Comparison of ENCODE assay signal across 18 mouse cellular contexts in the genomic region with DNA sequence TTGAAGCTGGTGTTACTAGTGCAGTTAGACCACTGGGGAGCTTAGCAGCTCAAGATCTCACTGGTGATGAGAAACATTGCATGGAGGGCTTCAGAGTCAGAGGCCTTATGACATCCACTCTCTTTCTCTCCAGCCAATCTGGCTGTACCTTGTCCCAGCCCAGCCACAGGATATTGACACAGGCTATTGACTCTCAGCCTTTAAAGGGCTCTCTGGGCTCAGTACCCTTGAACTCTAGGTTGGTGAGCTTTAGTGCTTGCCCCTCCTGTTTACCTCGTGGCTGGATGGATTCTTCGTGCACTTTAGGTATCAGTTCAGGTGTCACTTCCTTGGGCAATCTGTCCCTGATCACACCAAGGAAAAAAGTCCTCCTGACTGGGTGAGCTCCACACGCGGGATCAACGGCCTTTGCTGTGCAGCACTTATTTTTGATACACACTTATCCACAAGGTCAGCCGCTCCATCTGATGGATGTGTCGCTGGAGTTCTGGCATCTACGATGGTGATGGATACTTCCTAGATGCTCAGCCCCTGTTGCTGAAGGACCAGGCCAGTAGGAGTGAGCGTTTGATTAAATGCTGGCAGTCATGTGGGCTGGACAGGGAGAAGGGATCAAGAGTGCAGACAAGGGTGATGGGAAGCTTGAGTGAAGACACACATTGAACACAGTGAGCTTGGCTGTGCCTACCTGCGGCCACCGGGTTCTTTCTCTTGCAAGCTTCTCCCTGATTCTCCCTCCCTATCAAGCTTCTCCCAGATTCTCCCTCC.
A peak's percentile ranks its signal among the peaks of the same experiment; 100 is the strongest.
DNase-seq lines count a peak whose midpoint lies in the region; ATAC-seq and TF ChIP-seq lines count a peak whose summit lies in the region.
"Had no signal": no experiment of that assay in that cellular context is flagged by ENCODE, and none has a peak within 500 bp of the region (broad histone marks: within the 10 kb centered on the region; RNA-seq: fewer than 3 reads in every experiment).

No protein-coding gene starts in this region.

- H3K36me3 ChIP-seq in lung, postnatal 0 days (ENCODE audit: insufficient read depth, low read length) = no peaks in the 10 kb centered on the region
- no peaks in the 10 kb centered on the region for H3K36me3 ChIP-seq in liver, embryonic 11.5 days (ENCODE audit: control insufficient read depth, insufficient read depth, low read length)
- H3K36me3 ChIP-seq in liver, embryonic 14.5 days (replicated peaks; ENCODE audit: control insufficient read depth, insufficient read depth, low read depth) = no peaks in the 10 kb centered on the region
- no peaks in the 10 kb centered on the region for H3K36me3 ChIP-seq in forebrain, embryonic 10.5 days (replicated peaks)
- H3K36me3 ChIP-seq: heart, embryonic 12.5 days; hindbrain, embryonic 15.5 days had no signal

- peak; percentile 84 for DNase-seq in heart, adult 11 months
- no peak for DNase-seq in heart, postnatal 25 days (ENCODE audit: low spot score)
- no peak for DNase-seq in lung, postnatal 0 days (ENCODE audit: low spot score)
- DNase-seq in lung, postnatal 10 days = no peak
- no peak for DNase-seq in liver, embryonic 11.5 days (ENCODE audit: low spot score)
- peak in 2 of 3 experiments; percentile 9 to 20 for DNase-seq in liver, embryonic 14.5 days (ENCODE audit: low read depth in 3 of 3, low spot score in 3 of 3)
- no peak for DNase-seq in layer of hippocampus, adult 18-20 months (ENCODE audit: low spot score in 2 of 2)
- no peak for DNase-seq in forebrain, embryonic 10.5 days (ENCODE audit: extremely low spot score, low spot score)
- DNase-seq: adrenal gland, postnatal 25 days; cerebellum, adult 18-20 months; cerebellum, adult 9-11 months; cerebellum, postnatal 36 days; gastrocnemius, postnatal 36 days; heart, adult 18-20 months; heart, postnatal 36 days had no signal

- H3K9me3 ChIP-seq in lung, postnatal 0 days (ENCODE audit: low read length) = no peaks in the 10 kb centered on the region
- no peaks in the 10 kb centered on the region for H3K9me3 ChIP-seq in liver, embryonic 11.5 days (ENCODE audit: control insufficient read depth, low read length)
- no peaks in the 10 kb centered on the region for H3K9me3 ChIP-seq in liver, embryonic 14.5 days (ENCODE audit: control insufficient read depth, low read length)
- H3K9me3 ChIP-seq in forebrain, embryonic 10.5 days = no peaks in the 10 kb centered on the region
- H3K9me3 ChIP-seq: heart, embryonic 12.5 days; hindbrain, embryonic 15.5 days had no signal

- no peak overlapping the region for H3K27ac ChIP-seq in lung, postnatal 0 days (ENCODE audit: low read length)
- H3K27ac ChIP-seq in liver, embryonic 11.5 days (ENCODE audit: low read depth, low read length) = no peak overlapping the region
- no peak overlapping the region for H3K27ac ChIP-seq in liver, embryonic 14.5 days
- no peak overlapping the region for H3K27ac ChIP-seq in forebrain, embryonic 10.5 days
- H3K27ac ChIP-seq: hindbrain, embryonic 15.5 days had no signal

- TF ChIP-seq EP300 in lung, postnatal 0 days (IDR thresholded peaks at IDR 0.05) = no peak
- TF ChIP-seq EP300 in liver, embryonic 14.5 days (IDR thresholded peaks at IDR 0.05; ENCODE audit: low read depth) = no peak

- no peak overlapping the region for H3K4me2 ChIP-seq in lung, postnatal 0 days (replicated peaks; ENCODE audit: low read depth, low read length)
- no peak overlapping the region for H3K4me2 ChIP-seq in liver, embryonic 11.5 days
- H3K4me2 ChIP-seq in liver, embryonic 14.5 days (ENCODE audit: low read depth) = no peak overlapping the region
- H3K4me2 ChIP-seq: heart, embryonic 12.5 days; hindbrain, embryonic 15.5 days had no signal

- H3K4me1 ChIP-seq in lung, postnatal 0 days (ENCODE audit: insufficient read depth, low read depth, low read length) = no peaks in the 10 kb centered on the region
- no peaks in the 10 kb centered on the region for H3K4me1 ChIP-seq in liver, embryonic 11.5 days (replicated peaks; ENCODE audit: control insufficient read depth, insufficient read depth, low read length)
- H3K4me1 ChIP-seq in liver, embryonic 14.5 days (replicated peaks; ENCODE audit: control insufficient read depth in 2 of 2, insufficient read depth in 2 of 2, low read length in 1 of 2) = peaks cover 0 to 4% of the 10 kb centered on the region in 2 experiments; a peak in 1 of 4 replicates
- peaks cover 3% of the 10 kb centered on the region; the same call in 1 of the 2 replicates for H3K4me1 ChIP-seq in forebrain, embryonic 10.5 days
- H3K4me1 ChIP-seq: hindbrain, embryonic 15.5 days had no signal

- ATAC-seq in lung, postnatal 0 days = peak; percentile 38; the same call in 1 of the 2 replicates
- peak; percentile 45; the same call in 1 of the 2 replicates for ATAC-seq in liver, embryonic 11.5 days (replicated peaks; ENCODE audit: low FRiP score)
- ATAC-seq in liver, embryonic 14.5 days (ENCODE audit: insufficient read depth) = peak; percentile 58; the same call in 1 of the 2 replicates
- ATAC-seq: forebrain, embryonic 14.5 days had no signal

- WGBS in lung, postnatal 0 days = 63% methylated on average over 11 of the region's 11 CpGs
- WGBS in liver, embryonic 11.5 days = 78% methylated on average over 11 of the region's 11 CpGs
- WGBS in liver, embryonic 14.5 days (ENCODE audit: insufficient replicate concordance) = 68% methylated on average over 11 of the region's 11 CpGs
- 93% methylated on average over 11 of the region's 11 CpGs for WGBS in forebrain, embryonic 10.5 days

- no peak for TF ChIP-seq CTCF in lung, postnatal 0 days (IDR thresholded peaks at IDR 0.05)
- TF ChIP-seq CTCF in liver, embryonic 14.5 days (IDR thresholded peaks at IDR 0.05; ENCODE audit: low read depth) = no peak

- intact Hi-C loops in heart, postnatal 25 days (cut with DNase I) = no loop called here

- no peak overlapping the region for H3K9ac ChIP-seq in lung, postnatal 0 days (replicated peaks; ENCODE audit: low read depth)
- no peak overlapping the region for H3K9ac ChIP-seq in liver, embryonic 11.5 days (ENCODE audit: low read depth, low read length)
- no peak overlapping the region for H3K9ac ChIP-seq in liver, embryonic 14.5 days (replicated peaks)
- H3K9ac ChIP-seq: heart, embryonic 12.5 days; hindbrain, embryonic 15.5 days had no signal

- no peak overlapping the region for H3K4me3 ChIP-seq in lung, postnatal 0 days (ENCODE audit: low read depth, low read length)
- H3K4me3 ChIP-seq in liver, embryonic 11.5 days (ENCODE audit: low read depth, low read length) = no peak overlapping the region
- no peak overlapping the region for H3K4me3 ChIP-seq in liver, embryonic 14.5 days (ENCODE audit: insufficient read depth in 1 of 2, low read depth in 2 of 2, low read length in 2 of 2)
- H3K4me3 ChIP-seq in forebrain, embryonic 10.5 days = no peak overlapping the region
- H3K4me3 ChIP-seq: heart, embryonic 12.5 days; hindbrain, embryonic 15.5 days had no signal

- no peaks in the 10 kb centered on the region for H3K27me3 ChIP-seq in lung, postnatal 0 days (replicated peaks; ENCODE audit: insufficient read depth, low read length)
- H3K27me3 ChIP-seq in liver, embryonic 11.5 days (replicated peaks; ENCODE audit: control insufficient read depth, insufficient read depth, low read length) = no peaks in the 10 kb centered on the region
- no peaks in the 10 kb centered on the region for H3K27me3 ChIP-seq in liver, embryonic 14.5 days (ENCODE audit: control insufficient read depth, insufficient read depth, low read length)
- H3K27me3 ChIP-seq in forebrain, embryonic 10.5 days (ENCODE audit: poor library complexity, severe bottlenecking) = no peaks in the 10 kb centered on the region
- H3K27me3 ChIP-seq: heart, embryonic 12.5 days; hindbrain, embryonic 15.5 days had no signal

Comparison
In these comparisons a context has a peak if more than half of its experiments do, and no peak if none do; other contexts are left out.
1. DNase-seq: peak in heart, adult 11 months (single experiment) and liver, embryonic 14.5 days (2 of 3); none in heart, postnatal 25 days (single experiment), lung, postnatal 0 days (single experiment), lung, postnatal 10 days (single experiment), liver, embryonic 11.5 days (single experiment), layer of hippocampus, adult 18-20 months (0 of 2) and forebrain, embryonic 10.5 days (single experiment).
2. Peak in every context shown above with its lines, with median percentiles within 50 percentile points of each other: ATAC-seq.